Mouse (Mus musculus): Measurements from ENCODE around the gene Snx8. TPM values are rescaled to one million over a fixed set of nuclear protein-coding genes. Genes with fewer than 3 reads are reported as not detected.

Snx8 gene
- polyA plus RNA-seq, 1 experiment, result 1.0 TPM

- H3K36me3 ChIP-seq (ENCODE audit: control insufficient read depth), result peaks cover 68% of the 10 kb centered on the region
These were observed 31.6 kb downstream of the Snx8 start for GRCm38 (mm10) chr5:140357466-140357865.

GRCm38 (mm10) chr5:140355934-140356333, 33.1 kb downstream of the Snx8 start:
- Histone ChIP-seq H3K4me1 (ENCODE audit: control insufficient read depth) (no peaks in the 10 kb centered on the region; the same call in 1 of the 2 replicates), H3K9me3 (ENCODE audit: control insufficient read depth, low read length) (peaks cover 5% of the 10 kb centered on the region; the same call in 1 of the 2 replicates), H3K27me3 (ENCODE audit: control insufficient read depth) (no peaks in the 10 kb centered on the region), H3K4me3 (replicated peaks) (no peak overlapping the region), H3K36me3 (ENCODE audit: control insufficient read depth) (peaks cover 82% of the 10 kb centered on the region)
- TF ChIP-seq TAL1 (IDR thresholded peaks at IDR 0.05; ENCODE audit: low read length), result no peak
- no peak for TF ChIP-seq GATA1 (IDR thresholded peaks at IDR 0.05; ENCODE audit: low read length)

More at GRCm38 (mm10) chr5:140357466-140357865, 31.6 kb downstream of the Snx8 start:
- TF ChIP-seq GATA1 (IDR thresholded peaks at IDR 0.05; ENCODE audit: low read length) (no peak), TAL1 (IDR thresholded peaks at IDR 0.05; ENCODE audit: low read length) (no peak)
- H3K4me3 ChIP-seq (replicated peaks), result no peak overlapping the region
- no peaks in the 10 kb centered on the region for H3K27me3 ChIP-seq (ENCODE audit: control insufficient read depth)
- H3K9me3 ChIP-seq (ENCODE audit: control insufficient read depth, low read length), result peaks cover 5% of the 10 kb centered on the region; the same call in 1 of the 2 replicates
- no peaks in the 10 kb centered on the region; the same call in 1 of the 2 replicates for H3K4me1 ChIP-seq (ENCODE audit: control insufficient read depth)

GRCm38 (mm10) chr5:140352352-140352751, 36.7 kb downstream of the Snx8 start:
- TF ChIP-seq GATA1 (IDR thresholded peaks at IDR 0.05; ENCODE audit: low read length), result no peak
- TF ChIP-seq TAL1 (IDR thresholded peaks at IDR 0.05; ENCODE audit: low read length), result no peak
- H3K4me3 ChIP-seq (replicated peaks), result no peak overlapping the region
- no peaks in the 10 kb centered on the region for H3K27me3 ChIP-seq (ENCODE audit: control insufficient read depth)
- peaks cover 5% of the 10 kb centered on the region; the same call in 1 of the 2 replicates for H3K9me3 ChIP-seq (ENCODE audit: control insufficient read depth, low read length)
- H3K4me1 ChIP-seq (ENCODE audit: control insufficient read depth), result no peaks in the 10 kb centered on the region
- H3K36me3 ChIP-seq (ENCODE audit: control insufficient read depth), result peaks cover 67% of the 10 kb centered on the region

- H3K36me3 ChIP-seq (ENCODE audit: control insufficient read depth), result peaks cover 64% of the 10 kb centered on the region
- peaks cover 5% of the 10 kb centered on the region; the same call in 1 of the 2 replicates for H3K9me3 ChIP-seq (ENCODE audit: control insufficient read depth, low read length)
- H3K4me1 ChIP-seq (ENCODE audit: control insufficient read depth), result no peaks in the 10 kb centered on the region
- no peaks in the 10 kb centered on the region for H3K27me3 ChIP-seq (ENCODE audit: control insufficient read depth)
- TF ChIP-seq TAL1 (IDR thresholded peaks at IDR 0.05; ENCODE audit: low read length) (no peak), GATA1 (IDR thresholded peaks at IDR 0.05; ENCODE audit: low read length) (no peak)
- no peak overlapping the region for H3K4me3 ChIP-seq (replicated peaks)
These were observed 38.1 kb downstream of the Snx8 start for GRCm38 (mm10) chr5:140350731-140351497.

- TF ChIP-seq TAL1 (IDR thresholded peaks at IDR 0.05; ENCODE audit: low read length) (no peak), GATA1 (IDR thresholded peaks at IDR 0.05; ENCODE audit: low read length) (no peak)
- H3K36me3 ChIP-seq (ENCODE audit: control insufficient read depth), result peaks cover 63% of the 10 kb centered on the region
- no peaks in the 10 kb centered on the region for H3K27me3 ChIP-seq (ENCODE audit: control insufficient read depth)
- H3K4me1 ChIP-seq (ENCODE audit: control insufficient read depth), result no peaks in the 10 kb centered on the region
- H3K9me3 ChIP-seq (ENCODE audit: control insufficient read depth, low read length), result peaks cover 5% of the 10 kb centered on the region; the same call in 1 of the 2 replicates
- no peak overlapping the region for H3K4me3 ChIP-seq (replicated peaks)
These were observed 39.2 kb downstream of the Snx8 start for GRCm38 (mm10) chr5:140349882-140350281.

- no peaks in the 10 kb centered on the region for H3K4me1 ChIP-seq (ENCODE audit: control insufficient read depth)
- TF ChIP-seq TAL1 (IDR thresholded peaks at IDR 0.05; ENCODE audit: low read length) (no peak), GATA1 (IDR thresholded peaks at IDR 0.05; ENCODE audit: low read length) (no peak)
- no peaks in the 10 kb centered on the region for H3K9me3 ChIP-seq (ENCODE audit: control insufficient read depth, low read length)
- H3K36me3 ChIP-seq (ENCODE audit: control insufficient read depth), result peaks cover 46% of the 10 kb centered on the region
- H3K4me3 ChIP-seq (replicated peaks), result no peak overlapping the region
- no peaks in the 10 kb centered on the region for H3K27me3 ChIP-seq (ENCODE audit: control insufficient read depth)
These were observed 43.0 kb downstream of the Snx8 start for GRCm38 (mm10) chr5:140346050-140346449.

- Histone ChIP-seq H3K27me3 (ENCODE audit: control insufficient read depth) (no peaks in the 10 kb centered on the region), H3K4me3 (replicated peaks) (no peak overlapping the region), H3K4me1 (ENCODE audit: control insufficient read depth) (no peaks in the 10 kb centered on the region), H3K9me3 (ENCODE audit: control insufficient read depth, low read length) (no peaks in the 10 kb centered on the region), H3K36me3 (ENCODE audit: control insufficient read depth) (peaks cover 51% of the 10 kb centered on the region)
- TF ChIP-seq TAL1 (IDR thresholded peaks at IDR 0.05; ENCODE audit: low read length) (no peak), GATA1 (IDR thresholded peaks at IDR 0.05; ENCODE audit: low read length) (no peak)
These were observed 43.8 kb downstream of the Snx8 start for GRCm38 (mm10) chr5:140345244-140345643.

GRCm38 (mm10) chr5:140342880-140343279, 46.2 kb downstream of the Snx8 start:
- no peak overlapping the region for H3K4me3 ChIP-seq (replicated peaks)
- peaks cover 70% of the 10 kb centered on the region for H3K36me3 ChIP-seq (ENCODE audit: control insufficient read depth)
- H3K4me1 ChIP-seq (ENCODE audit: control insufficient read depth), result no peaks in the 10 kb centered on the region
- no peaks in the 10 kb centered on the region for H3K27me3 ChIP-seq (ENCODE audit: control insufficient read depth)
- no peak for TF ChIP-seq TAL1 (IDR thresholded peaks at IDR 0.05; ENCODE audit: low read length)
- TF ChIP-seq GATA1 (IDR thresholded peaks at IDR 0.05; ENCODE audit: low read length), result no peak
- H3K9me3 ChIP-seq (ENCODE audit: control insufficient read depth, low read length), result peaks cover 6% of the 10 kb centered on the region

GRCm38 (mm10) chr5:140339836-140340235, 49.2 kb downstream of the Snx8 start:
- H3K4me1 ChIP-seq (ENCODE audit: control insufficient read depth), result no peaks in the 10 kb centered on the region
- H3K36me3 ChIP-seq (ENCODE audit: control insufficient read depth), result peaks cover 69% of the 10 kb centered on the region
- no peak for TF ChIP-seq GATA1 (IDR thresholded peaks at IDR 0.05; ENCODE audit: low read length)
- no peak for TF ChIP-seq TAL1 (IDR thresholded peaks at IDR 0.05; ENCODE audit: low read length)
- no peak overlapping the region for H3K4me3 ChIP-seq (replicated peaks)
- H3K27me3 ChIP-seq (ENCODE audit: control insufficient read depth), result no peaks in the 10 kb centered on the region
- peaks cover 6% of the 10 kb centered on the region for H3K9me3 ChIP-seq (ENCODE audit: control insufficient read depth, low read length)

Measured in erythroblast, embryonic 14.5 days (primary cell).